Mouse (Mus musculus): ENCODE measurements at regions not wholly inside any gene's neighbourhood (a gene's known extent, or its start where the extent isn't known, plus 50 kb on each side); places are given as distances from the start of the nearest gene placed in this dataset.

GRCm38 (mm10) chr5:64590036-64590435 is 213.2 kb upstream of the Klf3 start:
- Histone ChIP-seq H3K9ac (ENCODE audit: low read depth, low read length, severe bottlenecking) (no peak overlapping the region), H3K9me3 (ENCODE audit: control insufficient read depth, low read length) (no peaks in the 10 kb centered on the region), H3K4me3 (replicated peaks; ENCODE audit: low read length) (no peak overlapping the region), H3K36me3 (ENCODE audit: control insufficient read depth, insufficient read depth, low read length) (no peaks in the 10 kb centered on the region), H3K4me1 (ENCODE audit: control insufficient read depth, insufficient read depth, low read length) (peaks cover 12% of the 10 kb centered on the region), H3K27ac (replicated peaks; ENCODE audit: low read depth, low read length) (no peak overlapping the region), H3K4me2 (replicated peaks; ENCODE audit: low read depth, low read length, severe bottlenecking) (no peak overlapping the region), H3K27me3 (ENCODE audit: control insufficient read depth, insufficient read depth, low read length) (no peaks in the 10 kb centered on the region)
- DNase-seq (ENCODE audit: low spot score) (no peak), ATAC-seq (ENCODE audit: low FRiP score, low read depth) (no peak)
- no peak for TF ChIP-seq POLR2A (IDR thresholded peaks at IDR 0.05; ENCODE audit: borderline replicate concordance, extremely low read depth, insufficient read depth, insufficient read length)
- 84% methylated on average over 5 of the region's 5 CpGs for WGBS

GRCm38 (mm10) chr5:64590747-64591146 is 212.4 kb upstream of the Klf3 start:
- Histone ChIP-seq H3K4me1 (ENCODE audit: control insufficient read depth, insufficient read depth, low read length) (peaks cover 20% of the 10 kb centered on the region), H3K36me3 (ENCODE audit: control insufficient read depth, insufficient read depth, low read length) (no peaks in the 10 kb centered on the region), H3K27ac (replicated peaks; ENCODE audit: low read depth, low read length) (no peak overlapping the region), H3K4me3 (replicated peaks; ENCODE audit: low read length) (no peak overlapping the region), H3K9ac (ENCODE audit: low read depth, low read length, severe bottlenecking) (no peak overlapping the region), H3K27me3 (ENCODE audit: control insufficient read depth, insufficient read depth, low read length) (no peaks in the 10 kb centered on the region), H3K4me2 (replicated peaks; ENCODE audit: low read depth, low read length, severe bottlenecking) (no peak overlapping the region), H3K9me3 (ENCODE audit: control insufficient read depth, low read length) (no peaks in the 10 kb centered on the region)
- 88% methylated on average over 1 of the region's 1 CpGs for WGBS
- TF ChIP-seq POLR2A (IDR thresholded peaks at IDR 0.05; ENCODE audit: borderline replicate concordance, extremely low read depth, insufficient read depth, insufficient read length), result no peak
- ATAC-seq (ENCODE audit: low FRiP score, low read depth) (no peak), DNase-seq (ENCODE audit: low spot score) (no peak)

GRCm38 (mm10) chr5:64591792-64592191 is 211.4 kb upstream of the Klf3 start:
- H3K4me3 ChIP-seq (replicated peaks; ENCODE audit: low read length), result no peak overlapping the region
- no peak overlapping the region for H3K27ac ChIP-seq (replicated peaks; ENCODE audit: low read depth, low read length)
- H3K36me3 ChIP-seq (ENCODE audit: control insufficient read depth, insufficient read depth, low read length), result no peaks in the 10 kb centered on the region
- H3K4me2 ChIP-seq (replicated peaks; ENCODE audit: low read depth, low read length, severe bottlenecking), result no peak overlapping the region
- no peak for TF ChIP-seq POLR2A (IDR thresholded peaks at IDR 0.05; ENCODE audit: borderline replicate concordance, extremely low read depth, insufficient read depth, insufficient read length)
- 87% methylated on average over 2 of the region's 2 CpGs for WGBS
- peaks cover 26% of the 10 kb centered on the region for H3K4me1 ChIP-seq (ENCODE audit: control insufficient read depth, insufficient read depth, low read length)
- no peaks in the 10 kb centered on the region for H3K9me3 ChIP-seq (ENCODE audit: control insufficient read depth, low read length)
- H3K27me3 ChIP-seq (ENCODE audit: control insufficient read depth, insufficient read depth, low read length), result no peaks in the 10 kb centered on the region
- ATAC-seq (ENCODE audit: low FRiP score, low read depth), result no peak
- DNase-seq (ENCODE audit: low spot score), result no peak
- no peak overlapping the region for H3K9ac ChIP-seq (ENCODE audit: low read depth, low read length, severe bottlenecking)

- WGBS, result 35% methylated on average over 3 of the region's 3 CpGs
- ATAC-seq (ENCODE audit: low FRiP score, low read depth) (no peak), DNase-seq (ENCODE audit: low spot score) (no peak)
- Histone ChIP-seq H3K4me1 (ENCODE audit: control insufficient read depth, insufficient read depth, low read length) (peaks cover 31% of the 10 kb centered on the region), H3K27me3 (ENCODE audit: control insufficient read depth, insufficient read depth, low read length) (no peaks in the 10 kb centered on the region), H3K4me3 (replicated peaks; ENCODE audit: low read length) (no peak overlapping the region), H3K27ac (replicated peaks; ENCODE audit: low read depth, low read length) (peak overlapping the region; percentile 65), H3K9me3 (ENCODE audit: control insufficient read depth, low read length) (no peaks in the 10 kb centered on the region), H3K4me2 (replicated peaks; ENCODE audit: low read depth, low read length, severe bottlenecking) (no peak overlapping the region), H3K36me3 (ENCODE audit: control insufficient read depth, insufficient read depth, low read length) (no peaks in the 10 kb centered on the region), H3K9ac (ENCODE audit: low read depth, low read length, severe bottlenecking) (no peak overlapping the region)
- TF ChIP-seq POLR2A (IDR thresholded peaks at IDR 0.05; ENCODE audit: borderline replicate concordance, extremely low read depth, insufficient read depth, insufficient read length), result no peak
Measured at GRCm38 (mm10) chr5:64595220-64595619, 208.0 kb upstream of the Klf3 start.

- Histone ChIP-seq H3K27ac (replicated peaks; ENCODE audit: low read depth, low read length) (peak overlapping the region; percentile 65), H3K4me1 (ENCODE audit: control insufficient read depth, insufficient read depth, low read length) (peaks cover 36% of the 10 kb centered on the region), H3K9ac (ENCODE audit: low read depth, low read length, severe bottlenecking) (no peak overlapping the region), H3K36me3 (ENCODE audit: control insufficient read depth, insufficient read depth, low read length) (no peaks in the 10 kb centered on the region), H3K9me3 (ENCODE audit: control insufficient read depth, low read length) (no peaks in the 10 kb centered on the region), H3K4me3 (replicated peaks; ENCODE audit: low read length) (no peak overlapping the region), H3K4me2 (replicated peaks; ENCODE audit: low read depth, low read length, severe bottlenecking) (0 out of 2 replicates have a peak overlapping the region, but pooled peaks have one; percentile 1), H3K27me3 (ENCODE audit: control insufficient read depth, insufficient read depth, low read length) (no peaks in the 10 kb centered on the region)
- ATAC-seq (ENCODE audit: low FRiP score, low read depth) (peak; percentile 32; the same call in 1 of the 2 replicates), DNase-seq (ENCODE audit: low spot score) (peak; percentile 78)
- TF ChIP-seq POLR2A (IDR thresholded peaks at IDR 0.05; ENCODE audit: borderline replicate concordance, extremely low read depth, insufficient read depth, insufficient read length), result no peak
- 12% methylated on average over 17 of the region's 17 CpGs for WGBS
Measured at GRCm38 (mm10) chr5:64595751-64596344, 207.3 kb upstream of the Klf3 start.
